Mouse (Mus musculus): Measurements from ENCODE around the gene Zfp212. TPM values are rescaled to one million over a fixed set of nuclear protein-coding genes. Genes with fewer than 3 reads are reported as not detected.
"Not testable (repeated sequence)": the region's sequence is repeated elsewhere in the genome, so short reads cannot be mapped to it uniquely, and the experiment has no call there.

The Zfp212 gene
- polyA plus RNA-seq, 1 experiment from 2014 or later: 12.2 TPM

DNA sequence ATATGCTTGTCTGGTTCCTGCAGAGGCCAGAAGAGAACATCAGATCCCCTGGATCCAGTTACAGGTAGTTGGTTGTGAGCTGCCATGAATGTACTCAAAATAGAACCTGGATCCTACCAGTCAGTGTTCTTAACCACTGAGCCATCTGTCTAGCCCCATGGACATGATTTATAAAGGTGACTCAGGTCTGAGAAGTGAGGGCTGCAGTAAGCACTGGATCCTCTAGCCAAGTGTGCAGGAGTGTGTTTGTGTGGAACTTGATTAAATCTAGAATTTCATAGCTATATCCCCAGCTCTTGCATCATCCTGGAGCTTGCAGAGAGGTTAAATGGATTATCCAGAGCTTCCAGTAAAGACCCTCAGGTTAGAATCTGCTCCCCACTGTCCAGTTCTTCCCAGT, 37.5 kb downstream of the Zfp212 start:
- Histone ChIP-seq H3K27ac (ENCODE audit: low read length) (no peak overlapping the region), H3K9me3 (ENCODE audit: control insufficient read depth, low read length) (no peaks in the 10 kb centered on the region), H3K4me3 (ENCODE audit: low read length) (no peak overlapping the region), H3K4me2 (ENCODE audit: low read depth, low read length) (no peak overlapping the region), H3K4me1 (ENCODE audit: control insufficient read depth, insufficient read depth, low read length) (peaks cover 9% of the 10 kb centered on the region; the same call in 1 of the 2 replicates), H3K36me3 (ENCODE audit: control insufficient read depth, insufficient read depth, low read length) (0 out of 2 replicates have a peak, but pooled peaks cover 12% of the 10 kb centered on the region), H3K9ac (ENCODE audit: low read depth, low read length) (no peak overlapping the region), H3K27me3 (replicated peaks; ENCODE audit: control insufficient read depth, insufficient read depth, low read length) (no peaks in the 10 kb centered on the region)
- no peak for ATAC-seq

DNA sequence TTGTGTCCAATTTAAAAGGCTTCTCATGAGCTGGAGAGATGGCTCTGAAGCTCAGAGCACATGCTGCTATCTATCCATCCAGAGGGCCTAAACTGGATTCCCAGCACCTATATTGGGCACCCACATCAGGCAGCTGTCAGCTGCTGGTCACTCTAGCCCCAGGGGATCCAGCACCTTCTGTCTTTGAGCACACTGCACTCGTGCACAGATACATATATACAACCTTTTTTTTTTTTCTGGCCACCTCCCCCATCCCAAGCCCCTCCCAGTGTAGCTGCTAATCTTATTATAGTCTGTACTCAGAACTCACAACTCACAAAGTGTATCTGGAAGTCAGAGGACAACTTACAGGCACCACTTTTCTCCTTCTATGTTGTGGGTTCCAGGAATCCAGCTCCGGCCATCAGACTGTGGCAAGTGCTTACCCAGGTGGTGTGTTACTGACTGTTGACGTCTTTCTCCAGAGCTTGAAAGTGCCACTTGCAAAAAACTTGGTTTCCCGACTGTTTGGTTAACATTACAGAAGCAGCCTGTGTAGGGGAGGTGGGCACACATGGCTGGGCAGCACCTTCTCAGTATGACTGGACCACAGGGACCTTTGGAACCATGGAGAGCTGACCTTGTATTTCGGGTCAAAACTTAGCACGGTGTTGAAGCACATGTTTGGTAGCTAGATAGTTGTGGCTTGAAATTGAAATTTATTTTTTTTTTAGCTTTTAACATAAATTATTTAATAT, 40.6 kb downstream of the Zfp212 start:
- Histone ChIP-seq H3K36me3 (ENCODE audit: control insufficient read depth, insufficient read depth, low read length) (0 out of 2 replicates have a peak, but pooled peaks cover 12% of the 10 kb centered on the region), H3K27me3 (replicated peaks; ENCODE audit: control insufficient read depth, insufficient read depth, low read length) (no peaks in the 10 kb centered on the region), H3K4me1 (ENCODE audit: control insufficient read depth, insufficient read depth, low read length) (no peaks in the 10 kb centered on the region), H3K9ac (ENCODE audit: low read depth, low read length) (no peak overlapping the region), H3K4me3 (ENCODE audit: low read length) (no peak overlapping the region), H3K9me3 (ENCODE audit: control insufficient read depth, low read length) (no peaks in the 10 kb centered on the region), H3K4me2 (ENCODE audit: low read depth, low read length) (no peak overlapping the region), H3K27ac (ENCODE audit: low read length) (no peak overlapping the region)
- no peak for ATAC-seq
- 86% methylated on average over 6 of the region's 6 CpGs for WGBS

DNA sequence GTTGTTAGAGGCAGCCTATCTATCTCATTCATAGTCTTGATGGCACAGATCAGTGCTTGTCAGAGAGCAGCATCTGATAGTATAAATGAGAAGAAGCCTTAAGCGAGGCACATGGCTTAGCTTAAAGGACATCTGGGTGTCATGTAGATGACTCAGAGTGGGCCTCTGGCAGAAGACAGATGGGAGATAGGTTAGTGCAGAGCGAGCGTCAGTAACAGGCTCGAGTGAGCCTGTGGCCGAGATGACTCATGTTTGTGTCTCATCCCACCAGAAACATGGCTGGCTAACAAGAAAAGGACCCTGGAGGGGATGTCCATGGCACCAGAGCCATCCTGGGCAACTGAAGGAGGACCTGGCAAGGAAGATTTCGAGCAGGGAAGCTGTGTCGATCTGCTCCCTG, 42.8 kb downstream of the Zfp212 start:
- H3K9me3 ChIP-seq (ENCODE audit: control insufficient read depth, low read length): no peaks in the 10 kb centered on the region
- ATAC-seq: no peak
- no peak overlapping the region for H3K9ac ChIP-seq (ENCODE audit: low read depth, low read length)
- no peak overlapping the region for H3K4me3 ChIP-seq (ENCODE audit: low read length)
- no peaks in the 10 kb centered on the region for H3K4me1 ChIP-seq (ENCODE audit: control insufficient read depth, insufficient read depth, low read length)
- H3K4me2 ChIP-seq (ENCODE audit: low read depth, low read length): no peak overlapping the region
- 73% methylated on average over 7 of the region's 7 CpGs for WGBS
- no peak overlapping the region for H3K27ac ChIP-seq (ENCODE audit: low read length)
- H3K27me3 ChIP-seq (replicated peaks; ENCODE audit: control insufficient read depth, insufficient read depth, low read length): no peaks in the 10 kb centered on the region
- H3K36me3 ChIP-seq (ENCODE audit: control insufficient read depth, insufficient read depth, low read length): 0 out of 2 replicates have a peak, but pooled peaks cover 12% of the 10 kb centered on the region

DNA sequence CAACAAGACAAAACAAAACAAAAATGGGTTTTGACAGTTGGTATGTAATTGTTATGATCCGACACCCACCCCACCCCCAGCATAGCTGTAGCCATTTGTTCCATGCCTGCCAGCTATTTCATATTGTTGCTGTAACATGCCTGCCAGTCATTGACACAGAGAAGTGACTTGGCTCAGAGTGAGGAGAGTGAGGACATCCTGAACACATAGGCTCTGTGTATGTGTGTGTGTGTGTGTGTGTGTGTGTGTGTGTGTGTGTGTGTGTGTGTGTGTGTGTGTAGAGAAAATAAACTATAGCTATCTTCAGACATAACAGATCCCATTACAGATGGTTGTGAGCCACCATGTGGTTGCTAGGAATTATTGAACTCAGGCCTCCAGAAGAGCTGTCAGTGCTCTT, 47.9 kb downstream of the Zfp212 start:
- H3K4me3 ChIP-seq (ENCODE audit: low read length); H3K4me2 ChIP-seq (ENCODE audit: low read depth, low read length); H3K9ac ChIP-seq (ENCODE audit: low read depth, low read length); H3K27ac ChIP-seq (ENCODE audit: low read length); H3K9me3 ChIP-seq (ENCODE audit: control insufficient read depth, low read length); ATAC-seq; H3K4me1 ChIP-seq (ENCODE audit: control insufficient read depth, insufficient read depth, low read length); H3K27me3 ChIP-seq (replicated peaks; ENCODE audit: control insufficient read depth, insufficient read depth, low read length); H3K36me3 ChIP-seq (ENCODE audit: control insufficient read depth, insufficient read depth, low read length): not testable (repeated sequence)
- 88% methylated on average over 1 of the region's 1 CpGs for WGBS

DNA sequence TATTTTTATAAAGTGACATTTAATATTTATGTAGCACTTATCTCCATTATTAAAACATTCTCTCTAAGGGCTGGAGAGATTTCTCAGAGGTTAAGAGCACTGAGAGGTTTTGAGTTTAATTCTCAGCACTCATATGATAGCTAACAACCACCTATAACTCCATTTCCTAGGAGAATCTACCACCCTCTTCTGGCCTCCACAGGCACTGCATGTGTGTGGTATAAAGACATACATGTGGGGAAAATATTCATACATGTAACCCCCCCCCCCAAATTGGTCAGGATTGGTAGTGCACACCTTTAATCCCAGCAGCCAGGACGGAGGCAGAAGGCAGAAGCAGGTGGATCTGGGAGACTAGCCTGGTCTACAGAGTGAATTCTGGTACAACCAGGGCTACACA, 54.3 kb downstream of the Zfp212 start:
- no peaks in the 10 kb centered on the region for H3K9me3 ChIP-seq (ENCODE audit: control insufficient read depth, low read length)
- no peak overlapping the region for H3K4me2 ChIP-seq (ENCODE audit: low read depth, low read length)
- H3K4me3 ChIP-seq (ENCODE audit: low read length): no peak overlapping the region
- WGBS: 85% methylated on average over 1 of the region's 1 CpGs
- H3K36me3 ChIP-seq (ENCODE audit: control insufficient read depth, insufficient read depth, low read length): no peaks in the 10 kb centered on the region
- H3K4me1 ChIP-seq (ENCODE audit: control insufficient read depth, insufficient read depth, low read length): no peaks in the 10 kb centered on the region
- no peak for ATAC-seq
- no peak overlapping the region for H3K9ac ChIP-seq (ENCODE audit: low read depth, low read length)
- H3K27me3 ChIP-seq (replicated peaks; ENCODE audit: control insufficient read depth, insufficient read depth, low read length): no peaks in the 10 kb centered on the region
- H3K27ac ChIP-seq (ENCODE audit: low read length): no peak overlapping the region

DNA sequence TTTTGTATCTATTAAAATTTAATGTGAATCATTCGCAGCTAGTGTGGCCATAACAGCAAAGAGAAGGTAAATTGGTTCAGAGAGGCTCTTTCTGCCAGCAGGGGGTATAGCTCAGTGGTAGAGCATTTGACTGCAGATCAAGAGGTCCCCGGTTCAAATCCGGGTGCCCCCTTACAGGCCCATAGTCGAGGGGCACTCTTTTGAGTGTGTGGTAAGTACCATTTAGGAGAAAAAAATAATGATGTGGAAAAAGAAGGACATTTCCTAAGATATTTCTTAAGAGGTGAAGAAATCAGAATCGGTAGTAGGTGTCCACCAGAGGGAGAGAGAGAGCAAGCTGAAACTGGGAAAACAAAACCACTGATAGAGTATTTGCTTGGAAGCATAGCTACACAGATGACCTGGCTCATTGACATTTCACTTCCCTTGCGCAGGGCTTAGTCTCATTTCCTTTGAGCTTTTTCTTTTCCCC, 58.7 kb downstream of the Zfp212 start:
- no peaks in the 10 kb centered on the region for H3K27me3 ChIP-seq (replicated peaks; ENCODE audit: control insufficient read depth, insufficient read depth, low read length)
- H3K4me3 ChIP-seq (ENCODE audit: low read length): no peak overlapping the region
- no peaks in the 10 kb centered on the region for H3K9me3 ChIP-seq (ENCODE audit: control insufficient read depth, low read length)
- WGBS: 16% methylated on average over 6 of the region's 6 CpGs
- no peak overlapping the region for H3K4me2 ChIP-seq (ENCODE audit: low read depth, low read length)
- H3K4me1 ChIP-seq (ENCODE audit: control insufficient read depth, insufficient read depth, low read length): no peaks in the 10 kb centered on the region
- ATAC-seq: peak; percentile 96
- H3K27ac ChIP-seq (ENCODE audit: low read length): no peak overlapping the region
- no peak overlapping the region for H3K9ac ChIP-seq (ENCODE audit: low read depth, low read length)
- no peaks in the 10 kb centered on the region for H3K36me3 ChIP-seq (ENCODE audit: control insufficient read depth, insufficient read depth, low read length)

Other genes with a start within 250 kb of the Zfp212 start
- 332 and 340 TPM in 2 replicates for gene Pdia4, start 107.0 kb upstream of the Zfp212 start, polyA plus RNA-seq (2015; fragmentation: Nextera tagmentation; extraction: Ambion mirVana)
- 2.0 and 2.4 TPM in 2 replicates for gene Zfp786, start 89.6 kb upstream of the Zfp212 start, polyA plus RNA-seq (2015; fragmentation: Nextera tagmentation; extraction: Ambion mirVana)
- 5.8 and 6.6 TPM in 2 replicates for gene Zfp398, start 84.8 kb upstream of the Zfp212 start, polyA plus RNA-seq (2015; fragmentation: Nextera tagmentation; extraction: Ambion mirVana)
- gene Zfp282, start 43.3 kb upstream of the Zfp212 start, polyA plus RNA-seq (2015; fragmentation: Nextera tagmentation; extraction: Ambion mirVana): 8.9 and 9.8 TPM in 2 replicates
- gene Zfp956, start 32.9 kb downstream of the Zfp212 start, polyA plus RNA-seq (2015; fragmentation: Nextera tagmentation; extraction: Ambion mirVana): 8.8 and 9.3 TPM in 2 replicates
- 4.3 and 4.6 TPM in 2 replicates for gene Zfp777, start 128.4 kb downstream of the Zfp212 start, polyA plus RNA-seq (2015; fragmentation: Nextera tagmentation; extraction: Ambion mirVana)
- gene Zfp746, start 166.1 kb downstream of the Zfp212 start, polyA plus RNA-seq (2015; fragmentation: Nextera tagmentation; extraction: Ambion mirVana): 3.8 and 5.9 TPM in 2 replicates